Mouse (Mus musculus) lung, embryonic 16.5 days (tissue): ENCODE data around the gene Lysmd3. TPM values are rescaled to one million over a fixed set of nuclear protein-coding genes. Genes with fewer than 3 reads are reported as not detected.
A peak's percentile ranks its signal among the peaks of the same experiment; 100 is the strongest.

ENCODE experiments used
- ATAC-seq: fragments of 200-750 bp; cut with Nextera tagmentation; 2 replicates; pipeline ENCODE4 v1.8.0; 2017; ENCODE audit warnings: low read depth, mild to moderate bottlenecking, moderate library complexity
- H3K27ac ChIP-seq: fragments of 300-500 bp; sonication (generic); 2 replicates; pipeline ENCODE4 v1.5.1; 2014; ENCODE audit warnings: mild to moderate bottlenecking, control low read depth, low read length
- H3K27me3 ChIP-seq: fragments of 300-500 bp; sonication (generic); 2 replicates; pipeline ENCODE4 v1.6.1; 2014; ENCODE audit warnings: low read depth, low read length, mixed read lengths; ENCODE audit not compliant: control insufficient read depth, insufficient read depth
- H3K36me3 ChIP-seq: fragments of 300-500 bp; sonication (generic); 2 replicates; pipeline ENCODE4 v1.6.1; 2014; ENCODE audit warnings: low read length; ENCODE audit not compliant: control insufficient read depth, insufficient read depth
- H3K4me1 ChIP-seq: fragments of 300-500 bp; sonication (generic); replicated peaks from 2 replicates; pipeline ENCODE4 v1.6.1; 2014; ENCODE audit warnings: low read length, mixed read lengths; ENCODE audit not compliant: control insufficient read depth, insufficient read depth
- H3K4me2 ChIP-seq: fragments of 300-500 bp; sonication (generic); 2 replicates; pipeline ENCODE4 v1.6.1; 2014; ENCODE audit warnings: low read depth, low read length, control low read depth
- H3K4me3 ChIP-seq: fragments of 300-500 bp; sonication (generic); 2 replicates; pipeline ENCODE4 v1.5.1; 2014; ENCODE audit warnings: mild to moderate bottlenecking, low read length, control low read depth
- H3K9ac ChIP-seq: fragments of 300-500 bp; sonication (generic); 2 replicates; pipeline ENCODE4 v1.6.1; 2014; ENCODE audit warnings: low read length, control low read depth
- H3K9me3 ChIP-seq: fragments of 300-500 bp; sonication (generic); 2 replicates; pipeline ENCODE4 v1.6.1; 2016; ENCODE audit warnings: low read length; ENCODE audit not compliant: control insufficient read depth
- WGBS: fragments of 180-500 bp; shearing (Covaris S2); extraction: QIAGEN DNeasy Blood & Tissue Kit; methylation state at CpG from one replicate; pipeline ENCODE4 v1.1.7; 2014; 5-methylcytosine and 5-hydroxymethylcytosine counted together
- polyA plus RNA-seq: library from polyadenylated mRNA; unstranded; fragments of >200 nt; fragmentation: Nextera tagmentation; extraction: Ambion mirVana; gene quantifications from 2 replicates; pipeline ENCODE4 v1.2.1, GENCODE M21; 2015

Lysmd3 gene
- polyA plus RNA-seq, 1 experiment from 2014 or later, result 27.6 TPM

GRCm38 (mm10) chr13:81691606-81692005 lies 34.1 kb downstream of the Lysmd3 start:
- WGBS, result 63% methylated on average over 9 of the region's 9 CpGs
- no peaks in the 10 kb centered on the region for H3K36me3 ChIP-seq
- no peaks in the 10 kb centered on the region for H3K9me3 ChIP-seq
- ATAC-seq, result no peak
- H3K4me1 ChIP-seq, result no peaks in the 10 kb centered on the region
- no peak overlapping the region for H3K4me3 ChIP-seq
- no peak overlapping the region for H3K9ac ChIP-seq
- no peaks in the 10 kb centered on the region for H3K27me3 ChIP-seq
- no peak overlapping the region for H3K27ac ChIP-seq
- H3K4me2 ChIP-seq, result no peak overlapping the region

- Histone ChIP-seq H3K4me1 (no peaks in the 10 kb centered on the region), H3K4me2 (no peak overlapping the region), H3K9ac (no peak overlapping the region), H3K27me3 (no peaks in the 10 kb centered on the region), H3K27ac (no peak overlapping the region), H3K9me3 (no peaks in the 10 kb centered on the region), H3K4me3 (no peak overlapping the region), H3K36me3 (0 out of 2 replicates have a peak, but pooled peaks cover 3% of the 10 kb centered on the region)
- WGBS, result 93% methylated on average over 12 of the region's 12 CpGs
- no peak for ATAC-seq
Observed at GRCm38 (mm10) chr13:81694446-81694845, 37.0 kb downstream of the Lysmd3 start.

GRCm38 (mm10) chr13:81703148-81703547 lies 45.7 kb downstream of the Lysmd3 start:
- Histone ChIP-seq H3K4me1 (no peaks in the 10 kb centered on the region), H3K36me3 (0 out of 2 replicates have a peak, but pooled peaks cover 3% of the 10 kb centered on the region), H3K4me3 (no peak overlapping the region), H3K4me2 (no peak overlapping the region), H3K9ac (no peak overlapping the region), H3K27me3 (no peaks in the 10 kb centered on the region), H3K9me3 (no peaks in the 10 kb centered on the region), H3K27ac (no peak overlapping the region)
- 83% methylated on average over 7 of the region's 7 CpGs for WGBS
- ATAC-seq, result no peak

- no peaks in the 10 kb centered on the region for H3K36me3 ChIP-seq
Observed at GRCm38 (mm10) chr13:81703621-81704020, 46.2 kb downstream of the Lysmd3 start.

GRCm38 (mm10) chr13:81706311-81706710 lies 48.8 kb downstream of the Lysmd3 start:
- Histone ChIP-seq H3K9ac (no peak overlapping the region), H3K36me3 (no peaks in the 10 kb centered on the region), H3K27me3 (no peaks in the 10 kb centered on the region), H3K4me2 (no peak overlapping the region), H3K9me3 (no peaks in the 10 kb centered on the region), H3K27ac (no peak overlapping the region), H3K4me3 (no peak overlapping the region), H3K4me1 (peaks cover 6% of the 10 kb centered on the region; the same call in 1 of the 2 replicates)
- no peak for ATAC-seq
- WGBS, result 88% methylated on average over 5 of the region's 5 CpGs

More at GRCm38 (mm10) chr13:81703621-81704020, 46.2 kb downstream of the Lysmd3 start:
- Histone ChIP-seq H3K4me2 (no peak overlapping the region), H3K9ac (no peak overlapping the region), H3K27ac (no peak overlapping the region), H3K9me3 (no peaks in the 10 kb centered on the region), H3K4me3 (no peak overlapping the region), H3K4me1 (no peaks in the 10 kb centered on the region), H3K27me3 (no peaks in the 10 kb centered on the region)
- ATAC-seq, result no peak
- 69% methylated on average over 9 of the region's 9 CpGs for WGBS

GRCm38 (mm10) chr13:81709805-81710204 lies 52.3 kb downstream of the Lysmd3 start:
- Histone ChIP-seq H3K4me3 (peak overlapping the region; percentile 76), H3K4me1 (peaks cover 14% of the 10 kb centered on the region; the same call in 1 of the 2 replicates), H3K9me3 (no peaks in the 10 kb centered on the region), H3K27me3 (no peaks in the 10 kb centered on the region), H3K4me2 (peak overlapping the region; percentile 100), H3K9ac (peak overlapping the region; percentile 71), H3K27ac (no peak overlapping the region), H3K36me3 (no peaks in the 10 kb centered on the region)
- WGBS, result 28% methylated on average over 4 of the region's 4 CpGs
- ATAC-seq, result no peak

- peak overlapping the region; percentile 88; the same call in 1 of the 2 replicates for H3K27ac ChIP-seq
- no peaks in the 10 kb centered on the region for H3K27me3 ChIP-seq
- WGBS, result 2% methylated on average over 7 of the region's 7 CpGs
Observed at GRCm38 (mm10) chr13:81710266-81710665, 52.8 kb downstream of the Lysmd3 start.

GRCm38 (mm10) chr13:81710775-81711545 lies 53.5 kb downstream of the Lysmd3 start, which contains the start of the genes Polr3g and Mblac2:
Gene Polr3g (minus strand): TSS chr13:81711013.
Gene Mblac2 (plus strand): TSS chr13:81711341.
- peak within 1 kb of the TSS; percentile 100 for H3K4me2 ChIP-seq
- H3K36me3 ChIP-seq, result no peaks in the 10 kb centered on the region
- WGBS, result 0% methylated on average over 58 of the region's 61 CpGs
- H3K27me3 ChIP-seq, result no peaks in the 10 kb centered on the region
- H3K9ac ChIP-seq, result peak within 1 kb of the TSS; percentile 71
- peak within 1 kb of the TSS; percentile 76 for H3K4me3 ChIP-seq
- no peaks in the 10 kb centered on the region for H3K9me3 ChIP-seq
- peaks cover 14% of the 10 kb centered on the region; the same call in 1 of the 2 replicates for H3K4me1 ChIP-seq
- ATAC-seq, result peak; percentile 97
- peak within 1 kb of the TSS; percentile 88 for H3K27ac ChIP-seq

More at GRCm38 (mm10) chr13:81710266-81710665, 52.8 kb downstream of the Lysmd3 start:
- Histone ChIP-seq H3K9me3 (no peaks in the 10 kb centered on the region), H3K36me3 (no peaks in the 10 kb centered on the region), H3K4me3 (peak overlapping the region; percentile 76), H3K4me2 (peak overlapping the region; percentile 100), H3K4me1 (peaks cover 14% of the 10 kb centered on the region; the same call in 1 of the 2 replicates), H3K9ac (peak overlapping the region; percentile 71)
- no peak for ATAC-seq

GRCm38 (mm10) chr13:81711546-81712371 lies 54.3 kb downstream of the Lysmd3 start:
- no peaks in the 10 kb centered on the region for H3K27me3 ChIP-seq
- no peaks in the 10 kb centered on the region for H3K9me3 ChIP-seq
- H3K27ac ChIP-seq, result peak overlapping the region; percentile 88
- H3K4me3 ChIP-seq, result peak overlapping the region; percentile 76
- ATAC-seq, result peak; percentile 17
- H3K4me2 ChIP-seq, result peak overlapping the region; percentile 100
- H3K9ac ChIP-seq, result peak overlapping the region; percentile 67
- H3K36me3 ChIP-seq, result no peaks in the 10 kb centered on the region
- WGBS, result under 1% methylated on average over 42 of the region's 42 CpGs
- H3K4me1 ChIP-seq, result peaks cover 14% of the 10 kb centered on the region; the same call in 1 of the 2 replicates
